Mouse (Mus musculus) MEL (cell line): ENCODE results near the gene Limch1. TPM values are rescaled to one million over a fixed set of nuclear protein-coding genes. Genes with fewer than 3 reads are reported as not detected.

Source experiments
- DNase-seq: peaks from one replicate; pipeline ENCODE4 v3.0.0; 2011; ENCODE audit warnings: low read depth, low spot score
- H3K27ac ChIP-seq: 2 replicates; pipeline ENCODE4 v1.5.1; 2012; ENCODE audit warnings: low read depth, mild to moderate bottlenecking, control low read depth, low read length, moderate library complexity; ENCODE audit not compliant: control insufficient read depth
- H3K27me3 ChIP-seq, 2 experiments: fragments of 150-350 bp in 1 of 2; sonication (generic) in 1 of 2; 2 replicates each; pipeline ENCODE4 v1.6.1; 2012; ENCODE audit warnings: low read length in 2 of 2, mild to moderate bottlenecking in 2 of 2, improper control_type of control experiment in 1 of 2, moderate library complexity in 1 of 2; ENCODE audit not compliant: insufficient read depth in 2 of 2, control insufficient read depth in 1 of 2
- H3K36me3 ChIP-seq, 2 experiments: 2 replicates each; pipeline ENCODE4 v1.6.1; 2012 to 2014; ENCODE audit warnings: low read length in 2 of 2, improper control_type of control experiment in 1 of 2, inconsistent platforms in 1 of 2, mild to moderate bottlenecking in 1 of 2; ENCODE audit not compliant: insufficient read depth in 2 of 2, control insufficient read depth in 1 of 2
- H3K4me1 ChIP-seq, 2 experiments: fragments of 150-350 bp in 1 of 2; sonication (generic) in 1 of 2; 2 replicates each; pipeline ENCODE4 v1.6.1; 2012; ENCODE audit warnings: low read length in 2 of 2, improper control_type of control experiment in 1 of 2, mild to moderate bottlenecking in 1 of 2; ENCODE audit not compliant: insufficient read depth in 2 of 2, control insufficient read depth in 1 of 2
- H3K4me3 ChIP-seq, 2 experiments: fragments of 150-350 bp in 1 of 2; sonication (generic) in 1 of 2; 2 replicates each; pipeline ENCODE4 v1.5.1; 2012; ENCODE audit warnings: low read depth in 2 of 2, low read length in 2 of 2, mild to moderate bottlenecking in 2 of 2, moderate library complexity in 2 of 2, control low read depth in 1 of 2, improper control_type of control experiment in 1 of 2; ENCODE audit not compliant: control insufficient read depth in 1 of 2, insufficient read depth in 1 of 2
- H3K79me2 ChIP-seq: 2 replicates; pipeline ENCODE4 v1.6.1; 2012; ENCODE audit warnings: mild to moderate bottlenecking, low read length, moderate library complexity; ENCODE audit not compliant: control insufficient read depth, poor library complexity, insufficient read depth
- H3K9ac ChIP-seq: 2 replicates; pipeline ENCODE4 v1.6.1; 2012; ENCODE audit warnings: low read depth, mild to moderate bottlenecking, control low read depth, low read length, moderate library complexity; ENCODE audit not compliant: control insufficient read depth, poor library complexity, severe bottlenecking
- H3K9me3 ChIP-seq: fragments of 150-350 bp; sonication (generic); replicated peaks from 2 replicates; pipeline ENCODE4 v1.6.1; 2012; ENCODE audit warnings: mild to moderate bottlenecking, low read length, improper control_type of control experiment, moderate library complexity; ENCODE audit not compliant: insufficient read depth
- BHLHE40 ChIP-seq: IDR thresholded peaks from 2 replicates; pipeline ENCODE4 v1.6.1; 2012; ENCODE audit warnings: low read depth, mild to moderate bottlenecking, inconsistent platforms, low read length, improper control_type of control experiment, borderline replicate concordance
- CHD2 ChIP-seq: IDR thresholded peaks from 2 replicates; pipeline ENCODE4 v1.6.1; 2011; ENCODE audit warnings: low read length, improper control_type of control experiment
- E2F4 ChIP-seq: IDR thresholded peaks from 2 replicates; pipeline ENCODE4 v1.6.1; 2011; ENCODE audit warnings: low read depth, low read length, improper control_type of control experiment, borderline replicate concordance
- KAT2A ChIP-seq: conservative IDR thresholded peaks from 2 replicates; pipeline ENCODE4 v1.6.1; 2012; ENCODE audit warnings: low read depth, low read length, improper control_type of control experiment, inconsistent platforms
- MAZ ChIP-seq: IDR thresholded peaks from 2 replicates; pipeline ENCODE4 v1.6.1; 2012; ENCODE audit warnings: low read depth, mild to moderate bottlenecking, inconsistent platforms, low read length, improper control_type of control experiment
- MXI1 ChIP-seq: IDR thresholded peaks from 2 replicates; pipeline ENCODE4 v1.6.1; 2011; ENCODE audit warnings: mild to moderate bottlenecking, low read depth, low read length, improper control_type of control experiment
- NELFE ChIP-seq: IDR thresholded peaks from 2 replicates; pipeline ENCODE4 v1.6.1; 2011; ENCODE audit warnings: low read depth, low read length, improper control_type of control experiment
- POLR2AphosphoS2 ChIP-seq: IDR thresholded peaks from 2 replicates; pipeline ENCODE4 v1.6.1; 2011; ENCODE audit warnings: low read length, improper control_type of control experiment
- RAD21 ChIP-seq: IDR thresholded peaks from 2 replicates; pipeline ENCODE4 v1.6.1; 2011; ENCODE audit warnings: mild to moderate bottlenecking, low read depth, low read length, improper control_type of control experiment
- SIN3A ChIP-seq: IDR thresholded peaks from 2 replicates; pipeline ENCODE4 v1.6.1; 2012; ENCODE audit warnings: low read length, improper control_type of control experiment, inconsistent platforms
- TBP ChIP-seq: IDR thresholded peaks from 2 replicates; pipeline ENCODE4 v1.8.0; 2011; ENCODE audit warnings: low read depth, low read length, improper control_type of control experiment
- TCF12 ChIP-seq: IDR thresholded peaks from 2 replicates; pipeline ENCODE4 v1.6.1; 2014; ENCODE audit warnings: low read depth, mild to moderate bottlenecking, inconsistent platforms, low read length, improper control_type of control experiment, moderate library complexity
- USF2 ChIP-seq, 2 experiments: IDR thresholded peaks; 2 replicates each; pipeline ENCODE4 v1.6.1; 2011 to 2012; ENCODE audit warnings: improper control_type of control experiment in 2 of 2, low read length in 2 of 2, borderline replicate concordance in 1 of 2, inconsistent platforms in 1 of 2, low read depth in 1 of 2, mild to moderate bottlenecking in 1 of 2; ENCODE audit not compliant: insufficient read depth in 1 of 2
- ZKSCAN1 ChIP-seq: IDR thresholded peaks from 2 replicates; pipeline ENCODE4 v1.6.1; 2012; ENCODE audit warnings: low read depth, mild to moderate bottlenecking, inconsistent platforms, low read length, improper control_type of control experiment, moderate library complexity
- polyA plus RNA-seq, 2 experiments: library from polyadenylated mRNA; stranded (reverse) in 1 of 2; unstranded in 1 of 2; fragments of >175 nt in 1 of 2; fragments of >200 nt in 1 of 2; gene quantifications; 2 replicates each; pipeline versions ENCODE4 v1.2.1 to v1.2.4; 2012; ENCODE audit warnings: low replicate concordance in 2 of 2, low read depth in 1 of 2; ENCODE audit not compliant: insufficient read length in 2 of 2, insufficient read depth in 1 of 2, missing spikeins in 1 of 2
- total RNA-seq: library from RNA; depleted of rRNA; stranded (reverse); fragments of 300-350 nt; gene quantifications from 2 replicates; pipeline ENCODE4 v1.2.3, GENCODE M21; 2012

Gene Limch1
- total and polyA plus RNA-seq, 3 experiments: not detected

DNA sequence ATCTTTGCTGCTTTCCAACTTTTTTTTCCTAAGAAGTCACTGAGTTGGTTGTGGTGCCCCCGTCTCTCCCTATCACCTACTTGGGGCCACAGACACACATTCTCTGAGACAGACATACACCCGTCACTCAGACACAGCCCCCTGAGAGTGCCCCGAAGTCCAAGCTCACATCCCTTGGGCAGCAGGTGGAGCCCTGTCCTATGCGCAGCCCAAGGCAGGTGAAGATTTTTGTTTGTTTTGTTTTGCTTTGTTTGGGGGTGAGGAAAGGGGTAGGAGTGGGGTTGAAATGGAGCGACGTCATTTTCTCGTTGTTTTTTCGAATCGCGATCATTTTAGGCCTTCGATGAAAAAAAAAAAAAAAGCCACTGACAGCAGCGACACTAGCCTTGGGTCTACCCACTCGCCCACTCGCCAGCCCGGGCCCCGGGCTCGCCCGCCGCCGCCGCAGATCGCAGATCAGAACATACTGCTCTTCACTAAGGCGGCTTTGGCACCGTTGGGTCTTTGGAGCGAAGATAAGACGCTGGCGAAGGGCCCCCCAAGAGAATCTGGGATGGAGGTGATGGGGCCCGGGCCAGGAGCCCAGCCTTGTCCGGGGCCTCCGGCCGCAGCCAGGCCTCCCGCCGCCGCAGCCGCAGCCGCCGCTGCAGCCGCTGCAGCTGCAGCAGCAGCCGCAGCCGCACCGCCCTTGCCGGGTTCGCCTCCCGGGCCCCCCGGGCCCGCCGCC, 350.2 kb downstream of the Limch1 start:
- H3K9ac ChIP-seq: no peak overlapping the region
- H3K36me3 ChIP-seq: no peaks in the 10 kb centered on the region
- H3K9me3 ChIP-seq: no peaks in the 10 kb centered on the region
- no peak overlapping the region for H3K27ac ChIP-seq
- H3K4me1 ChIP-seq: no peaks in the 10 kb centered on the region
- TF ChIP-seq MXI1: no peak
- TF ChIP-seq ZKSCAN1: no peak
- TF ChIP-seq MAZ: no peak
- TF ChIP-seq KAT2A: no peak
- no peak for TF ChIP-seq RAD21
- no peak for TF ChIP-seq SIN3A
- TF ChIP-seq TBP: no peak
- no peak for TF ChIP-seq TCF12
- no peak for TF ChIP-seq NELFE
- no peak for TF ChIP-seq POLR2AphosphoS2
- TF ChIP-seq CHD2: no peak
- TF ChIP-seq, all 39 proteins: peak for 0
- Histone ChIP-seq H3K4me3 (no peak overlapping the region), H3K27me3 (no peaks in the 10 kb centered on the region), H3K79me2 (no peaks in the 10 kb centered on the region)
- no peak for DNase-seq

- H3K79me2 ChIP-seq: no peaks in the 10 kb centered on the region
- no peak for TF ChIP-seq BHLHE40
- no peak for TF ChIP-seq E2F4
- no peak for TF ChIP-seq NELFE
- TF ChIP-seq USF2 (IDR thresholded peaks at IDR 0.05; ENCODE audit: borderline replicate concordance in 1 of 2, insufficient read depth in 1 of 2, low read depth in 1 of 2, low read length in 2 of 2): no peak
- TF ChIP-seq, all 39 proteins: peak for 0
- no peak overlapping the region for H3K4me3 ChIP-seq
- no peaks in the 10 kb centered on the region for H3K9me3 ChIP-seq
- no peak overlapping the region for H3K27ac ChIP-seq
- no peaks in the 10 kb centered on the region for H3K27me3 ChIP-seq
- H3K4me1 ChIP-seq: no peaks in the 10 kb centered on the region
- no peaks in the 10 kb centered on the region for H3K36me3 ChIP-seq
- H3K9ac ChIP-seq: no peak overlapping the region
- DNase-seq: no peak
Observed at GRCm38 (mm10) chr5:67096378-67096771, 350.7 kb downstream of the Limch1 start.
